Mouse (Mus musculus) spleen, adult 2 months (tissue): ENCODE measurements around the gene Dock11. TPM values are rescaled to one million over a fixed set of nuclear protein-coding genes. Genes with fewer than 3 reads are reported as not detected.
A peak's percentile ranks its signal among the peaks of the same experiment; 100 is the strongest.

Source experiments
- DNase-seq, 2 experiments: peaks; one replicate each; pipeline versions ENCODE4 v3.0.0 to v3.0.0-alpha.2; 2012 to 2021; ENCODE audit warnings: low spot score in 2 of 2, low read depth in 1 of 2
- H3K27ac ChIP-seq: fragments of 200-500 bp; 2 replicates; pipeline ENCODE4 v1.5.1; 2012; ENCODE audit warnings: low read length, inconsistent platforms; ENCODE audit not compliant: insufficient read depth
- H3K27me3 ChIP-seq: fragments of 200-500 bp; 2 replicates; pipeline ENCODE4 v1.6.1; 2012; ENCODE audit warnings: mild to moderate bottlenecking, moderate library complexity, low read length, inconsistent platforms; ENCODE audit not compliant: control insufficient read depth, insufficient read depth
- H3K36me3 ChIP-seq: fragments of 200-500 bp; 2 replicates; pipeline ENCODE4 v1.6.1; 2012; ENCODE audit warnings: mild to moderate bottlenecking, low read length, inconsistent platforms; ENCODE audit not compliant: control insufficient read depth, insufficient read depth
- H3K4me1 ChIP-seq: fragments of 200-500 bp; 2 replicates; pipeline ENCODE4 v1.6.1; 2011; ENCODE audit warnings: inconsistent platforms; ENCODE audit not compliant: control insufficient read depth, insufficient read depth, insufficient read length
- H3K4me3 ChIP-seq: fragments of 200-500 bp; 2 replicates; pipeline ENCODE4 v1.5.1; 2011; ENCODE audit warnings: mild to moderate bottlenecking, inconsistent platforms; ENCODE audit not compliant: insufficient read depth, insufficient read length; ENCODE audit errors: extremely low read depth
- CTCF ChIP-seq: fragments of 200-500 bp; IDR thresholded peaks from 2 replicates; pipeline ENCODE4 v1.5.1; 2011; ENCODE audit warnings: mild to moderate bottlenecking, inconsistent platforms; ENCODE audit not compliant: insufficient read depth, insufficient read length, insufficient replicate concordance; ENCODE audit errors: extremely low read depth
- POLR2A ChIP-seq: fragments of 200-500 bp; IDR thresholded peaks from 2 replicates; pipeline ENCODE4 v1.6.1; 2011; ENCODE audit warnings: low read depth, low read length, inconsistent platforms
- WGBS: fragments of 180-500 bp; shearing (Covaris S2); methylation state at CpG from one replicate; pipeline ENCODE4 v1.1.7; 2018; 5-methylcytosine and 5-hydroxymethylcytosine counted together
- polyA plus RNA-seq: library from polyadenylated mRNA; depleted of rRNA; stranded (reverse); fragments of >200 nt; gene quantifications from 2 replicates; pipeline ENCODE4 v1.2.3, GENCODE M21; 2012; rRNA removed

Gene Dock11
- polyA plus RNA-seq, 1 experiment, result 4.5 TPM

DNA sequence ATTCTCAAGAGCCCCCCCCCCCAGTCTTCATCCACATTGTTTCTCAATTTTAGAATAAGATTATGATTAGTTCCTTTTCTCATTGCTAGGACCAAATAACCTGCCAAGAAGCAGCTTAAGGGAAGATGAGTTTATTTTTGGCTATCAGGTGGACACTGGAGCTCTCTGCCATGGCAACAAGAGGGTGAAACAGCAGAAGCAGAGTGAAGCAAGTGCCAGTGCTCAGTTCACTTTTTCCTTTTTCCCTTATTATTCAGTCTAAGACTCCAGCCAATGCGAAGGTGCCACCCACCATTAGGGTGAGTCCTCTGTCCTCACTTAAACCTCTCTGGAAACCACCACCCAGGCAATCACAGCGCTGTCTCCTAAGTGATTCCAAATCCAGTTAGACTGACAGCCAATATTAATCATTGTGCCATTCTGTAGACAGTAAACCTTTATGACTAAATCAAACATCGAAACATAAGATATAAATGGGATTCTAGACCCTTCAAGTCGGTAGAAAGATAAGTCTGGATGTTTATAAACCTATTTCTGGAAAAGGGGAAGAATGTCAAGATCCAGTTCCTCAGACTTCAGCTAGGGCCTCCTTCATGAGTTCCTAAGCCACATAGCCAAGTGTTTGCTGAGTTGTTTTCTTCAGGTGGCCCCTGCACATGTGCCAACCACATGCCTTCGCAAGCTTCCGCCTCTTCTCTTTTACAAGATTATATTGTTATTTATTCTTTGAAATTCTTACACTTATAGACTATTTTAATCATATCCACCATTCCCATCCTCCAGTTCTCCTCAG, 200.0 kb downstream of the Dock11 start:
- 79% methylated on average over 6 of the region's 6 CpGs for WGBS
- no peak overlapping the region for H3K4me3 ChIP-seq

DNA sequence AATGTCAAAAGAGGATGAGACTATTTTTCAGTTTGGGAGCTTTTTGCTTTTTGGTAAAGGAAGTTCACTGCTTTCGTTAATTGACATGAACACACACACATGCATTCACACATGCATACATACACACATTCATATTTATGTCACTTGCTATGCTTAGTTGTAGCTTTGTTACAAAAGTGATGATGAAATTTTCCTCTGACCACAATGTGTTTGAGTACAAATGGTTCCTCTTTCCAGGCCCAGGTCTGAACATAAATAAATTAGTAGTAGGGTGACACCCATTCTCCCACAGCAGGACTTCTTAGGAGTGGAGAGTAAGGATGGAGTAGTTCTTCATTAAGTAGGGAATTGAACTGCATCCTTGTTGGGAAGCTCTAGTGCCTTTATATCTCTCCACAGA, 212.3 kb downstream of the Dock11 start:
- Histone ChIP-seq H3K4me1 (no peaks in the 10 kb centered on the region), H3K36me3 (no peaks in the 10 kb centered on the region), H3K27me3 (no peaks in the 10 kb centered on the region), H3K27ac (peak overlapping the region; percentile 9; the same call in 1 of the 2 replicates), H3K4me3 (no peak overlapping the region)
- DNase-seq, result no peak
- TF ChIP-seq CTCF (no peak), POLR2A (no peak)
- 62% methylated on average over 1 of the region's 1 CpGs for WGBS

More for the DNA sequence above, 200.0 kb downstream of the Dock11 start:
- Histone ChIP-seq H3K27ac (no peak overlapping the region), H3K27me3 (no peaks in the 10 kb centered on the region), H3K36me3 (no peaks in the 10 kb centered on the region), H3K4me1 (no peaks in the 10 kb centered on the region)
- no peak for DNase-seq
- TF ChIP-seq POLR2A, result no peak
- no peak for TF ChIP-seq CTCF

DNA sequence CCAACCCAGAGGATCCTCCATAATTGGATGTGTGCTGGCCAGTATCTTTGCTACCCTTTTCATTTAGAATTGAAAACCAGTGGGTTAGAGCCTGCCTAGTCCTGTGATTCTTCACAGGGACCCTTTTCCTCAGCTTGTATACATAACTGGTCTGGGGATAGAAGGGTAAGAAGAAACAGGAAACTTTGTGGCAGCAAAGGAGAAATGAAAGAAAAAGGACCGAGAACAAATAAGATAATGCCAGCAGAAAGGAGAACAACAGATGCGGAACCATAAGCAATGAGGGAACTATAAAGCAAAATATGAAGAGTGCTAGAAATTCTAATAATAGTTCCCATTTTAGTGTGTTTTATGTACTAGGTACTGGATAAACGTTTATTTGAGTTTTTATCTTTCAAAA, 212.7 kb downstream of the Dock11 start:
- no peak overlapping the region for H3K4me3 ChIP-seq
- H3K36me3 ChIP-seq, result no peaks in the 10 kb centered on the region
- WGBS, result 43% methylated on average over 3 of the region's 3 CpGs
- no peak for DNase-seq
- no peaks in the 10 kb centered on the region for H3K27me3 ChIP-seq
- no peaks in the 10 kb centered on the region for H3K4me1 ChIP-seq
- TF ChIP-seq POLR2A, result no peak
- no peak for TF ChIP-seq CTCF
- peak overlapping the region; percentile 9; the same call in 1 of the 2 replicates for H3K27ac ChIP-seq

- Histone ChIP-seq H3K36me3 (no peaks in the 10 kb centered on the region), H3K27me3 (no peaks in the 10 kb centered on the region), H3K27ac (no peak overlapping the region), H3K4me3 (no peak overlapping the region), H3K4me1 (no peaks in the 10 kb centered on the region)
- WGBS, result 41% methylated on average over 3 of the region's 3 CpGs
- no peak for TF ChIP-seq CTCF
- no peak for TF ChIP-seq POLR2A
- no peak for DNase-seq
Observed at GRCm38 (mm10) chrX:36108601-36109000, 220.0 kb downstream of the Dock11 start.

- Histone ChIP-seq H3K4me3 (peak within 1 kb of the TSS; percentile 41), H3K36me3 (no peaks in the 10 kb centered on the region), H3K27ac (0 out of 2 replicates have a peak within 1 kb of the TSS, but pooled peaks have one; percentile 16), H3K27me3 (no peaks in the 10 kb centered on the region), H3K4me1 (no peaks in the 10 kb centered on the region)
- DNase-seq, result no peak
- 26% methylated on average over 44 of the region's 51 CpGs for WGBS
- no peak for TF ChIP-seq POLR2A
- TF ChIP-seq CTCF, result no peak
Observed at GRCm38 (mm10) chrX:36111622-36112421, 223.2 kb downstream of the Dock11 start, which contains the start of gene Il13ra1. TSS of gene Il13ra1 (plus strand) at chrX:36112110.

DNA sequence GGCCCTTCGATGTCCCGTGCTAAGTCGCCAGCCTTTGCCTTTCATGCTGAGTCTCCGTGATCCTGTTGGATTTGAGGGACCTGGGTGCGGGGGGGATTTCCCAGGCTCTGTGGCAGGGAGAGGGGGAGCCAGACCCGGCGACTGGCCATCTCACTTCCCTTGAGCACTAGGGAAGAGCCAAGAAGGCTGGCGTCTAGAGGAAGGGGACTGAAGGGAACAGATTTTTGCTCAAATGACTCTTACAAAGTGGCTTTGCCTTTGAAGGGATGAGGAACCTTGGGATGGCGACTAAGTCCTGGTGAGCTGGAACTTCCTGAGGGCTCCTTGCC, 223.8 kb downstream of the Dock11 start:
- H3K4me3 ChIP-seq, result peak overlapping the region; percentile 41
- TF ChIP-seq POLR2A, result no peak
- TF ChIP-seq CTCF, result no peak
- DNase-seq, result no peak
- H3K36me3 ChIP-seq, result no peaks in the 10 kb centered on the region
- H3K27me3 ChIP-seq, result no peaks in the 10 kb centered on the region
- WGBS, result 28% methylated on average over 9 of the region's 9 CpGs
- H3K27ac ChIP-seq, result 0 out of 2 replicates have a peak overlapping the region, but pooled peaks have one; percentile 16
- H3K4me1 ChIP-seq, result no peaks in the 10 kb centered on the region

DNA sequence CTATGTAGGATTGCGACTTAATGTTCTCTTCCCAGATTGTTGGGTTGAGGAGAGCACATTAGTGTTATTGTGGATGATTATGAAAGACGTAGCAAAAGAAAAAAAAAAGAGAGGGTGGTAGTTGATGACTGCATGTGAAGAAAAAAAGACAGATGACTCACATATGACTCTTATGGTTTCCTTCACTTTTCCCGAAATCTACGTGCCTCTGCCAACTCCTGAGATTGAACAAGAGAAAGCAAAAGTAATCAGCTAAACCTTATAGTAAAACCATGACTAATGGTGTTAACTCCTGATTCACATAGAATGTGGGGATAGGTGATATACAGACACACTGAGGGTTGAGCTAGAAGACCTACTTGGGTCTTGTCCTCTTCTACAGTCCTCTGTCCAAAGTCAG, 226.5 kb downstream of the Dock11 start:
- Histone ChIP-seq H3K4me1 (no peaks in the 10 kb centered on the region), H3K36me3 (no peaks in the 10 kb centered on the region), H3K27me3 (no peaks in the 10 kb centered on the region), H3K27ac (no peak overlapping the region), H3K4me3 (no peak overlapping the region)
- DNase-seq, result no peak
- 83% methylated on average over 4 of the region's 4 CpGs for WGBS
- TF ChIP-seq CTCF (no peak), POLR2A (no peak)

Other genes with a start within 250 kb of the Dock11 start
- gene Il13ra1, start 223.3 kb downstream of the Dock11 start, polyA plus RNA-seq, result 1.6 and 1.7 TPM in 2 replicates